Mouse (Mus musculus): ENCODE data around the gene 1700074P13Rik.
A peak's percentile ranks its signal among the peaks of the same experiment; 100 is the strongest.
"Not testable (repeated sequence)": the region's sequence is repeated elsewhere in the genome, so short reads cannot be mapped to it uniquely, and the experiment has no call there.

1700074P13Rik gene

GRCm38 (mm10) chr6:40940457-40940856, at the start of gene 1700074P13Rik:
1700074P13Rik (minus strand) TSS chr6:40940557.
- no peak for DNase-seq (ENCODE audit: low spot score)

- DNase-seq (ENCODE audit: low spot score) = not testable (repeated sequence)
Observed at GRCm38 (mm10) chr6:40964454-40964853, 24.1 kb upstream of the 1700074P13Rik start, which contains the start of gene 1810009J06Rik. 1810009J06Rik (plus strand) TSS chr6:40964754.

GRCm38 (mm10) chr6:40953716-40954115, 13.4 kb upstream of the 1700074P13Rik start:
- no peak for DNase-seq (ENCODE audit: low spot score)

- no peak for DNase-seq (ENCODE audit: low spot score)
Observed at GRCm38 (mm10) chr6:40951770-40952169, 11.4 kb upstream of the 1700074P13Rik start, which contains the start of gene Gm4744. Gm4744 (minus strand) TSS chr6:40951870.

- DNase-seq (ENCODE audit: low spot score) = no peak
Observed at GRCm38 (mm10) chr6:40919954-40920353, 20.4 kb downstream of the 1700074P13Rik start.

- DNase-seq (ENCODE audit: low spot score) = no peak
Observed at GRCm38 (mm10) chr6:40900287-40900686, 40.1 kb downstream of the 1700074P13Rik start, which contains the start of gene Prss58. Prss58 (minus strand) TSS chr6:40900387.

- DNase-seq (ENCODE audit: low spot score) = no peak
Observed at GRCm38 (mm10) chr6:40894716-40895115, 45.6 kb downstream of the 1700074P13Rik start.

- peak; percentile 7 for DNase-seq (ENCODE audit: low spot score)
Observed at GRCm38 (mm10) chr6:40893577-40893976, 46.8 kb downstream of the 1700074P13Rik start.

GRCm38 (mm10) chr6:40891754-40892153, 48.6 kb downstream of the 1700074P13Rik start:
- DNase-seq (ENCODE audit: low spot score) = no peak

- no peak for DNase-seq (ENCODE audit: low spot score)
Observed at GRCm38 (mm10) chr6:40890973-40891372, 49.4 kb downstream of the 1700074P13Rik start.

GRCm38 (mm10) chr6:40887394-40887793, 53.0 kb downstream of the 1700074P13Rik start, which contains the start of gene Moxd2:
Moxd2 (minus strand) TSS chr6:40887494.
- DNase-seq (ENCODE audit: low spot score) = no peak

Measured in testis, postnatal 14 days (tissue).